Mouse (Mus musculus): ENCODE measurements around the gene Btnl6. TPM values are rescaled to one million over a fixed set of nuclear protein-coding genes. Genes with fewer than 3 reads are reported as not detected.
"Not testable (repeated sequence)": the region's sequence is repeated elsewhere in the genome, so short reads cannot be mapped to it uniquely, and the experiment has no call there.

Gene Btnl6
- polyA plus RNA-seq, 1 experiment from 2014 or later: not detected

- ATAC-seq (ENCODE audit: insufficient read depth) (no peak), DNase-seq (no peak)
- H3K4me3 ChIP-seq (ENCODE audit: low read depth, low read length): no peak overlapping the region
- no peaks in the 10 kb centered on the region for H3K27me3 ChIP-seq (ENCODE audit: insufficient read depth, low read length)
- H3K4me2 ChIP-seq: no peak overlapping the region
- no peak overlapping the region for H3K9ac ChIP-seq
- H3K4me1 ChIP-seq (ENCODE audit: insufficient read depth): no peaks in the 10 kb centered on the region
- no peaks in the 10 kb centered on the region for H3K36me3 ChIP-seq (ENCODE audit: insufficient read depth)
- no peaks in the 10 kb centered on the region for H3K9me3 ChIP-seq (ENCODE audit: low read depth, low read length)
- TF ChIP-seq CTCF (IDR thresholded peaks at IDR 0.05; ENCODE audit: low read depth): no peak
- H3K27ac ChIP-seq (ENCODE audit: low read depth): no peak overlapping the region
Observed at GRCm38 (mm10) chr17:34507591-34507990, 9.6 kb downstream of the Btnl6 start.

GRCm38 (mm10) chr17:34497726-34498125 lies 19.4 kb downstream of the Btnl6 start:
- H3K9me3 ChIP-seq (ENCODE audit: low read depth, low read length); H3K27ac ChIP-seq (ENCODE audit: low read depth); DNase-seq; ATAC-seq (ENCODE audit: insufficient read depth); H3K9ac ChIP-seq; H3K36me3 ChIP-seq (ENCODE audit: insufficient read depth); H3K4me1 ChIP-seq (ENCODE audit: insufficient read depth); H3K4me2 ChIP-seq; H3K4me3 ChIP-seq (ENCODE audit: low read depth, low read length); H3K27me3 ChIP-seq (ENCODE audit: insufficient read depth, low read length): not testable (repeated sequence)
- WGBS: 62% methylated on average over 2 of the region's 4 CpGs

GRCm38 (mm10) chr17:34497319-34497718 lies 19.8 kb downstream of the Btnl6 start:
- not testable (repeated sequence) for H3K4me3 ChIP-seq (ENCODE audit: low read depth, low read length); H3K9me3 ChIP-seq (ENCODE audit: low read depth, low read length); DNase-seq; H3K9ac ChIP-seq; H3K27me3 ChIP-seq (ENCODE audit: insufficient read depth, low read length); H3K4me1 ChIP-seq (ENCODE audit: insufficient read depth); ATAC-seq (ENCODE audit: insufficient read depth); H3K4me2 ChIP-seq; H3K36me3 ChIP-seq (ENCODE audit: insufficient read depth); H3K27ac ChIP-seq (ENCODE audit: low read depth)
- WGBS: 78% methylated on average over 3 of the region's 3 CpGs

GRCm38 (mm10) chr17:34496539-34496938 lies 20.6 kb downstream of the Btnl6 start:
- no peak overlapping the region for H3K4me3 ChIP-seq (ENCODE audit: low read depth, low read length)
- WGBS: 97% methylated on average over 1 of the region's 2 CpGs
- ATAC-seq (ENCODE audit: insufficient read depth): no peak

GRCm38 (mm10) chr17:34495156-34495555 lies 22.0 kb downstream of the Btnl6 start:
- H3K27me3 ChIP-seq (ENCODE audit: insufficient read depth, low read length); H3K27ac ChIP-seq (ENCODE audit: low read depth); DNase-seq; H3K9ac ChIP-seq; H3K36me3 ChIP-seq (ENCODE audit: insufficient read depth); H3K4me3 ChIP-seq (ENCODE audit: low read depth, low read length); H3K9me3 ChIP-seq (ENCODE audit: low read depth, low read length); H3K4me1 ChIP-seq (ENCODE audit: insufficient read depth); ATAC-seq (ENCODE audit: insufficient read depth); H3K4me2 ChIP-seq: not testable (repeated sequence)
- WGBS: 75% methylated on average over 2 of the region's 2 CpGs

More at GRCm38 (mm10) chr17:34496539-34496938, 20.6 kb downstream of the Btnl6 start:
- DNase-seq: no peak
- Histone ChIP-seq H3K36me3 (ENCODE audit: insufficient read depth) (no peaks in the 10 kb centered on the region), H3K9ac (no peak overlapping the region), H3K4me1 (ENCODE audit: insufficient read depth) (no peaks in the 10 kb centered on the region), H3K27me3 (ENCODE audit: insufficient read depth, low read length) (no peaks in the 10 kb centered on the region), H3K4me2 (no peak overlapping the region), H3K27ac (ENCODE audit: low read depth) (no peak overlapping the region), H3K9me3 (ENCODE audit: low read depth, low read length) (no peaks in the 10 kb centered on the region)
- no peak for TF ChIP-seq CTCF (IDR thresholded peaks at IDR 0.05; ENCODE audit: low read depth)

- TF ChIP-seq CTCF (IDR thresholded peaks at IDR 0.05; ENCODE audit: low read depth): no peak
Observed at GRCm38 (mm10) chr17:34492796-34493195, 24.4 kb downstream of the Btnl6 start.

GRCm38 (mm10) chr17:34477238-34478013 lies 39.7 kb downstream of the Btnl6 start, which contains the start of gene Btnl4:
Gene Btnl4 (minus strand): TSS chr17:34477318.
- H3K4me3 ChIP-seq (ENCODE audit: low read depth, low read length); H3K9me3 ChIP-seq (ENCODE audit: low read depth, low read length); H3K27ac ChIP-seq (ENCODE audit: low read depth); H3K4me2 ChIP-seq; H3K4me1 ChIP-seq (ENCODE audit: insufficient read depth); H3K36me3 ChIP-seq (ENCODE audit: insufficient read depth); ATAC-seq (ENCODE audit: insufficient read depth); H3K27me3 ChIP-seq (ENCODE audit: insufficient read depth, low read length); DNase-seq; H3K9ac ChIP-seq: not testable (repeated sequence)
- 62% methylated on average over 4 of the region's 5 CpGs for WGBS

More at GRCm38 (mm10) chr17:34492796-34493195, 24.4 kb downstream of the Btnl6 start:
- Histone ChIP-seq H3K4me2 (no peak overlapping the region), H3K27me3 (ENCODE audit: insufficient read depth, low read length) (no peaks in the 10 kb centered on the region), H3K36me3 (ENCODE audit: insufficient read depth) (no peaks in the 10 kb centered on the region), H3K4me1 (ENCODE audit: insufficient read depth) (no peaks in the 10 kb centered on the region), H3K9me3 (ENCODE audit: low read depth, low read length) (no peaks in the 10 kb centered on the region), H3K4me3 (ENCODE audit: low read depth, low read length) (no peak overlapping the region), H3K9ac (no peak overlapping the region), H3K27ac (ENCODE audit: low read depth) (no peak overlapping the region)
- ATAC-seq (ENCODE audit: insufficient read depth): no peak
- DNase-seq: no peak

Data from lung, embryonic 14.5 days (tissue).